In the genomic region with DNA sequence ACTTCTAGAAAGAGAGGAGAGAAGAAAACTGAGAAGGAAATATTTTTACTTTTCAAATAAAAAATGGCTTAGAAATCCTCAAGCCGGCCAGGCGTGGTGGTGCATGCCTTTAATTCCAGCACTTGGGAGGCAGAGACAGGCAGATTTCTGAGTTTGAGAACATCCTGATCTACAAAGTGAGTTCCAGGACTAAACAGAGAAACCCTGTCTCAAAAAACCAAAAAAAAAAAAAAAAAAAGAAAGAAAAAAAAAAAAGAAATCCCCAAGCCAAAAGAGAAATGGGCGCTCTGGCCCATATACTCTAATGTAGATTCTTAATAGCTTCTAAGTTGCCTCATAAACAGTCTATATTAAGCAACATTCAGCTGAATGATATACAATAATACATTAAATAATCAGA, we compare ENCODE assay signal across 18 mouse cellular contexts.
DNase-seq lines count a peak whose midpoint lies in the region; ATAC-seq lines count a peak whose summit lies in the region.
"Had no signal": no experiment of that assay in that cellular context is flagged by ENCODE, and none has a peak within 500 bp of the region (broad histone marks: within the 10 kb centered on the region; RNA-seq: fewer than 3 reads in every experiment).

No protein-coding gene starts in this region.

- H3K4me2 ChIP-seq in heart, embryonic 11.5 days: no peak overlapping the region
- H3K4me2 ChIP-seq in hindbrain, embryonic 16.5 days (ENCODE audit: low read length): no peak overlapping the region
- H3K4me2 ChIP-seq: forebrain, embryonic 13.5 days; hindbrain, embryonic 14.5 days; midbrain, embryonic 12.5 days had no signal

- DNase-seq in 3T3-L1 (ENCODE audit: low read depth, low spot score): peak; percentile 3
- peak; percentile 6 for DNase-seq in ES-CJ7 (ENCODE audit: low read depth, low spot score)
- peak; percentile 15 for DNase-seq in brain, adult 2 months (ENCODE audit: low read depth, low spot score)
- peak; percentile 13 for DNase-seq in induced T-regulatory cell, adult 2 months (ENCODE audit: low read depth)
- DNase-seq in natural killer cell, adult 2 months (ENCODE audit: low spot score in 2 of 2): no peak
- DNase-seq: adrenal gland, postnatal 10 days; cerebellum, adult 9-11 months; heart, postnatal 14 days; kidney, adult 11 months; kidney, postnatal 14 days; lung, adult 2 months had no signal

- 90% methylated on average over 3 of the region's 3 CpGs for WGBS in heart, embryonic 11.5 days (ENCODE audit: insufficient replicate concordance)
- 97% methylated on average over 3 of the region's 3 CpGs for WGBS in hindbrain, embryonic 16.5 days

- no peak overlapping the region for H3K27ac ChIP-seq in heart, embryonic 11.5 days (ENCODE audit: low read depth, low read length)
- H3K27ac ChIP-seq in hindbrain, embryonic 16.5 days (ENCODE audit: low read depth, low read length): no peak overlapping the region
- H3K27ac ChIP-seq: forebrain, embryonic 13.5 days; heart, embryonic 10.5 days; hindbrain, embryonic 14.5 days; macrophage; midbrain, embryonic 12.5 days had no signal

- H3K9me3 ChIP-seq in heart, embryonic 11.5 days (replicated peaks; ENCODE audit: control insufficient read depth, low read length): no peaks in the 10 kb centered on the region
- H3K9me3 ChIP-seq in hindbrain, embryonic 16.5 days (ENCODE audit: control insufficient read depth, low read length): no peaks in the 10 kb centered on the region
- H3K9me3 ChIP-seq: forebrain, embryonic 13.5 days; heart, embryonic 10.5 days; midbrain, embryonic 12.5 days had no signal

- no peaks in the 10 kb centered on the region for H3K27me3 ChIP-seq in heart, embryonic 11.5 days (ENCODE audit: control insufficient read depth, insufficient read depth, low read length)
- no peaks in the 10 kb centered on the region for H3K27me3 ChIP-seq in hindbrain, embryonic 16.5 days (replicated peaks; ENCODE audit: control insufficient read depth, insufficient read depth, low read length)
- H3K27me3 ChIP-seq: forebrain, embryonic 13.5 days; midbrain, embryonic 12.5 days had no signal

- no peak overlapping the region for H3K4me3 ChIP-seq in heart, embryonic 11.5 days (ENCODE audit: low read depth, low read length)
- H3K4me3 ChIP-seq in hindbrain, embryonic 16.5 days (ENCODE audit: low read length): no peak overlapping the region
- H3K4me3 ChIP-seq: forebrain, embryonic 13.5 days; heart, embryonic 10.5 days; midbrain, embryonic 12.5 days had no signal

- ATAC-seq in heart, embryonic 11.5 days (replicated peaks; ENCODE audit: insufficient number of reproducible peaks, low FRiP score, low TSS enrichment): no peak
- no peak for ATAC-seq in hindbrain, embryonic 16.5 days
- ATAC-seq: forebrain, embryonic 13.5 days had no signal

- no peak overlapping the region for H3K9ac ChIP-seq in heart, embryonic 11.5 days (ENCODE audit: low read depth, low read length)
- no peak overlapping the region for H3K9ac ChIP-seq in hindbrain, embryonic 16.5 days (ENCODE audit: low read depth, low read length)
- H3K9ac ChIP-seq: forebrain, embryonic 13.5 days; hindbrain, embryonic 14.5 days; midbrain, embryonic 12.5 days had no signal

- H3K36me3 ChIP-seq in heart, embryonic 11.5 days (ENCODE audit: control insufficient read depth, insufficient read depth, low read length): no peaks in the 10 kb centered on the region
- H3K36me3 ChIP-seq in hindbrain, embryonic 16.5 days (ENCODE audit: control insufficient read depth, insufficient read depth, low read length): no peaks in the 10 kb centered on the region
- H3K36me3 ChIP-seq: heart, embryonic 10.5 days; midbrain, embryonic 12.5 days had no signal

- no peaks in the 10 kb centered on the region for H3K4me1 ChIP-seq in heart, embryonic 11.5 days (ENCODE audit: control insufficient read depth, insufficient read depth, low read length)
- no peaks in the 10 kb centered on the region for H3K4me1 ChIP-seq in hindbrain, embryonic 16.5 days (ENCODE audit: control insufficient read depth, insufficient read depth, low read depth, low read length)
- H3K4me1 ChIP-seq: forebrain, embryonic 13.5 days; heart, embryonic 10.5 days; midbrain, embryonic 12.5 days had no signal

Comparison
In these comparisons a context has a peak if more than half of its experiments do, and no peak if none do; other contexts are left out.
1. DNase-seq: peak in 3T3-L1 (single experiment), ES-CJ7 (single experiment), brain, adult 2 months (single experiment) and induced T-regulatory cell, adult 2 months (single experiment); none in natural killer cell, adult 2 months (0 of 2).